Mouse (Mus musculus): ENCODE results near the gene Gal3st3. TPM values are rescaled to one million over a fixed set of nuclear protein-coding genes. Genes with fewer than 3 reads are reported as not detected.

Gal3st3 gene
- polyA plus RNA-seq (2012; ENCODE audit: insufficient read depth, insufficient read length, missing spikeins) = not detected in 2 replicates

DNA sequence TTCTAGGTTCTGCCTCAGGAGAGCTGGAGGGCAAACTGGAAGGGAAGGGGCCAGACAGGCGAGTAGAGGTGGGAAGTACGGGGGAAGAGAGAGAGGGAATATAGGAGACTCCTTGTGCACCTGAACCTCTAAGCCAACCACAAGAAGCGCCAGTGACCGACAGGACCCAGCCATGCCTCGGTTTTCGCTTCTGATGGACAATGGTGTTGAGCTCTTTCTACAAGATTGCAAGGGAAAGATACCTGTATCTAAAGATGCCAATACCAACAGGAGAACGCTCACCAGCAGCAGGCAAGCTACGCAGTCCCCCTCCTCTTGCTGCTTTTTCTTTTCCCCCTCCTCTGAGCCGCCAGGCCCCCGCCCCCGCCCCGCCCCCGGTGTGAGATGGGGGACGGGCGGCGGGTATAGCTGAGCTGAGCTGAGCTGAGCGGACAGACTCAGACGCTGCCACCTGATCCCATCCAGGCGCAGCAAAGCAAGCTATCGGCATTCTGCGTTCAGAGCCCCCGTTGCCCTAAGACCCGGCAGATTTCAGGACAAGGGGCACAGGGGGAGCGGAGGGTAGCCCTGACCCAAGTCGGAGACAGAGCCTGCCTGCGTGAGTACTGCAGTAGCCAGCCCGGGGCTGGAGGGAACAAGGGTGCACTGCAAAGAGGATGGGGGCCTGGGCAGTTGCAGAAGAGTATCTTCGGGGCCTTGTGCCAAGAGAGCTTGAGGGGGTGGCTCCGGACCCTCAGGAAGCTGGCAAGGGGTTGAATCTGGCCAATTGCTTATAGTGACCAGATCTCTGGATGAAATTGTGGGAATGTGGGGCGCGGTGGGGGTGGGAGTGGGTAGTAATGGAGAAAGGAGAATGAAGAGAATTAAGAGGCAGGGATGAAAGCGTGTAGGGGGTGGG is at the start of gene Gal3st3:
Gene Gal3st3, plus strand, starts transcription at position 429 of the 898 bp plus-strand sequence.
- no peak within 1 kb of the TSS for H3K27ac ChIP-seq (replicated peaks; ENCODE audit: low read depth, low read length)
- H3K4me3 ChIP-seq (ENCODE audit: insufficient read depth, low read depth, low read length) = no peak within 1 kb of the TSS
- peaks cover 6% of the 10 kb centered on the region; the same call in 1 of the 2 replicates for H3K4me1 ChIP-seq (ENCODE audit: control insufficient read depth, insufficient read depth, insufficient read length, low read length)

DNA sequence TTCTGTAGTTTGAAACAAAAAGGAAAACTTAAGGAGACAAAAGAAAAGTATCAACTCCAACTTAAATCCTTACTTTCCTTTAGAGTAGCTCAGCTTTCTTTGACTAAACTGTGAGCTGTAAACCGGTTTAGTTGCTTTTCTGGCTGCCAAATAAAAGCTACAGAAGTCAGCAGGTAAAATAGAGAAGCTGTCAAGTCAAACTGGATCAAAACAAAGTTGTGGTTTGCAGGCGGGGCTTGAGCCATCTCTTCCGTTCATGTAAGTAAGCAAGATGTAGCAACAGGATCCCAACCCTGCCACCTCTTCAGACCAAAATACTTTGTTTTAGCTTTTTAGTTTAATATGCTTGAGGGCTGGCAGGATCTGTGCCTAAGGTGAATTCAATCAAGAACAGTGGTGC is 41.0 kb upstream of the Gal3st3 start:
- no peak overlapping the region for H3K27ac ChIP-seq (replicated peaks; ENCODE audit: low read depth, low read length)
- peaks cover 3% of the 10 kb centered on the region; the same call in 1 of the 2 replicates for H3K4me1 ChIP-seq (ENCODE audit: control insufficient read depth, insufficient read depth, insufficient read length, low read length)
- H3K4me3 ChIP-seq (ENCODE audit: insufficient read depth, low read depth, low read length) = no peak overlapping the region

DNA sequence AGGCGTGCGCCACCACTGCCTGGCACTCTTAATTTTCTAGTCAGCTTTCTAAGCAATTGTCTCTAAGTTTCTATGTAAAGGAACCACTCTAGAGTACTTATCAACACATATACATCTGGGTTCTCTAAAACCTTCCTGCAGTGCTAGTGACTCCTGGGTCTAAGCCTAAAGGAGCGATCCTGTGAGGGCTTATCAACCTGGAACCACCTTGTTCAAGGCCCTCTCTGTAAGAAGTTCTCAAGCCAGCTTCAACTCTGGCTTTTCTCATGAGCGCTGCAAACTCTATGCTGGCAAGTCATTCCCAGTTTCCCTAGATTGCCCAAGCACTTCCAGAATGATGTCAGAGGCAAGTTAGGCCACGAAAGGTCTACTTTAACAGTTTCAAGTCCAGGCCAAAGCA is 31.1 kb upstream of the Gal3st3 start:
- no peak overlapping the region for H3K27ac ChIP-seq (replicated peaks; ENCODE audit: low read depth, low read length)
- peaks cover 10% of the 10 kb centered on the region; the same call in 1 of the 2 replicates for H3K4me1 ChIP-seq (ENCODE audit: control insufficient read depth, insufficient read depth, insufficient read length, low read length)
- H3K4me3 ChIP-seq (ENCODE audit: insufficient read depth, low read depth, low read length) = no peak overlapping the region

DNA sequence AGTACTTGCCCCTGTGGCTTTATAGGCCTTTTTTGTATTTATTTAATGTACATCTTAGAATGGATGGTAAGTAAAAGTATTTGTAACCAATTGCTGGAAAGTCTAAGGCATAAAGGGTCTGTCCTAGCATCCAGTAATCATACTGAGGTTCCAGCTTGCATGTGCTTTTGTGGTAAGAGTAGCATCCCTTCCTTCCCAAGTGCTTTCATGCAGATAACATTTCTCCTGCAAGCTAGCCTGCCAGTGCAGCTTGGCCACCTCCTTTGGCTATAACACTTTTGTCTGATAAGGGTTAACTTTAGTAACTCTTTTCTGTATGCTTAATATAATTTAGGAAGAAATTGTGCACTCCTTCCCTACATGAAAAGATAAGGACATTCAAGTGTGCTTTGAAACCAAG is 30.1 kb upstream of the Gal3st3 start:
- Histone ChIP-seq H3K27ac (replicated peaks; ENCODE audit: low read depth, low read length) (no peak overlapping the region), H3K4me3 (ENCODE audit: insufficient read depth, low read depth, low read length) (no peak overlapping the region), H3K4me1 (ENCODE audit: control insufficient read depth, insufficient read depth, insufficient read length, low read length) (peaks cover 11% of the 10 kb centered on the region; the same call in 1 of the 2 replicates)

DNA sequence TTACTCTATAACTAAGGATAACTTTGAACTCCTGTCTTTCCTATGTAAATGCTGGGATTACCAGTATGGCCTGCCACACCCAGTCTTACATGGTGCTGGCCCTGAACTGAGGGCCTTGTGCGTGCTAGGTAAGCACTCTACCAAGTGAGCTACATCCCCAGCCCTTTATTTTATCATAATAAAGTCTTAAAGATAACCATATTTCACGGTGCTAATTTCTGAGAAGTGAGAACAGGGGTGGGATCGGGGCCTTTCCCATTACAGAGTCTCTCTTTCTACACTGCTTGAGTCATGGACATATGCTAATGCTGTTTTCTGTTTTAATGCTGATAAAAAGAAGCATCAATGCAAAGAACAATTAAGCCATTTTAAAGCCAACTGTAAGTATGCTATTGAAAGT is 29.3 kb upstream of the Gal3st3 start:
- peaks cover 15% of the 10 kb centered on the region; the same call in 1 of the 2 replicates for H3K4me1 ChIP-seq (ENCODE audit: control insufficient read depth, insufficient read depth, insufficient read length, low read length)
- no peak overlapping the region for H3K27ac ChIP-seq (replicated peaks; ENCODE audit: low read depth, low read length)
- no peak overlapping the region for H3K4me3 ChIP-seq (ENCODE audit: insufficient read depth, low read depth, low read length)

DNA sequence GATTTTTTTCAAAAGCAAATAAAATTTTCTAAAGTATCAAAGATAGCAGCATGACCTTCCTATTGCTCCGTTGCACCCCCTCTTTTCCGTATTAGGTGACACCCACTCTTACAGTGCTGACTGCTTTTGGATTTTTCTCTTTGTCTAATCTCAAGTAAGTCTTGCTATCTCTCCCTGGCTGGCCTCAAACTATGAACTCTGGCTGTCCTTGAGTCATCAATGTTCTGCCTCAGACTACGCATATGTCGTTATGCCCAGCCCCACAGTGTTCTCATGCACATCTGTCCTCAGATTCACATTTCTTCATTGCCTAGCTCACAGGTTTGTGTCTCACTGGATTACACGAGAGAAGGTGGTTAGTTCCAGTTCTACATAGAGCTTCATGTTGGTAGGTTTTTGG is 28.7 kb upstream of the Gal3st3 start:
- Histone ChIP-seq H3K27ac (replicated peaks; ENCODE audit: low read depth, low read length) (0 out of 2 replicates have a peak overlapping the region, but pooled peaks have one; percentile 8), H3K4me1 (ENCODE audit: control insufficient read depth, insufficient read depth, insufficient read length, low read length) (peaks cover 18% of the 10 kb centered on the region; the same call in 1 of the 2 replicates), H3K4me3 (ENCODE audit: insufficient read depth, low read depth, low read length) (no peak overlapping the region)

DNA sequence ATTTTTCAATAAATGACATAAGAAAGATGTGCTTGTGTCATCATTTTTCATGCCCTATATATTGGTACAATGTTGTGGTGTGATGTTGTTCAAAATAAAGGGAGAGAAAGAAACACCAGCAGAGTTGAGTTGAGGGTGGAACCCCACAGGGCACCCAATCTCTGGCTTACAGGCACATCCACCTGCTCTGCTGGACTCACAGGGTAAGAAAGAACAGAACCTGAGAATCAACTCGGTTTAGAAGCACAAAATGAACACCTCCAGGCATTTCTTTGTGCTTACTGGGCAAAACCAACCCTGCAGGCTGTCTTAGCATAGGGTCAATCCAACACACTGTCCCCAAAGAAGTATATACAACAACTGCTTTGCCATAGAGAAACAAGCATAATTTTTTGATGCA is 26.7 kb upstream of the Gal3st3 start:
- Histone ChIP-seq H3K27ac (replicated peaks; ENCODE audit: low read depth, low read length) (no peak overlapping the region), H3K4me3 (ENCODE audit: insufficient read depth, low read depth, low read length) (no peak overlapping the region; the same call in 1 of the 2 replicates), H3K4me1 (ENCODE audit: control insufficient read depth, insufficient read depth, insufficient read length, low read length) (peaks cover 23% of the 10 kb centered on the region)

DNA sequence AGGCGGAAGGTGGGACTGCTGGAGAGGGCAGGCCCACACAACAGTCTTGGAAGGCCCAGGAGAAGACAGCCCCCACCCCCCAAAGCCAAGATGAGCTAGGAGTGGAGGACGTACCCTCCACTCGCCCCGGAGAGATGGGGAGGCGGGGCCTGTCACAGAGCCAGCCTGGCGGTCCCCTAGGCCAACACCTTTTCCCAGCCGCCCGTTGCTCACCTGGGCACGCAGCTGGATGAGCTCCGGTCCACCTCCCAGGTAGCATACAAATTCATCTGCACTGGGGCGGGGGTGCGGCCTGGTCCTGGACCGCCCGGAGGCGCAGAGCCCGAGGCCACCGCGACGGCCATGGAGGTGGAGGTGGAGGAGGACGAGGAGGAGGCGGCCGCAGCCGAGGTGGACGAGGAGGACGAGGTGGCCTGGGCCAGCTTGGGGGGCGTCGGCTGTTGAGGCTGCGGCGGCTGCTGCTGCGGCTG is 25.8 kb upstream of the Gal3st3 start:
- Histone ChIP-seq H3K4me1 (ENCODE audit: control insufficient read depth, insufficient read depth, insufficient read length, low read length) (peaks cover 22% of the 10 kb centered on the region), H3K27ac (replicated peaks; ENCODE audit: low read depth, low read length) (peak overlapping the region; percentile 29; the same call in 1 of the 2 replicates), H3K4me3 (ENCODE audit: insufficient read depth, low read depth, low read length) (peak overlapping the region; percentile 75)

DNA sequence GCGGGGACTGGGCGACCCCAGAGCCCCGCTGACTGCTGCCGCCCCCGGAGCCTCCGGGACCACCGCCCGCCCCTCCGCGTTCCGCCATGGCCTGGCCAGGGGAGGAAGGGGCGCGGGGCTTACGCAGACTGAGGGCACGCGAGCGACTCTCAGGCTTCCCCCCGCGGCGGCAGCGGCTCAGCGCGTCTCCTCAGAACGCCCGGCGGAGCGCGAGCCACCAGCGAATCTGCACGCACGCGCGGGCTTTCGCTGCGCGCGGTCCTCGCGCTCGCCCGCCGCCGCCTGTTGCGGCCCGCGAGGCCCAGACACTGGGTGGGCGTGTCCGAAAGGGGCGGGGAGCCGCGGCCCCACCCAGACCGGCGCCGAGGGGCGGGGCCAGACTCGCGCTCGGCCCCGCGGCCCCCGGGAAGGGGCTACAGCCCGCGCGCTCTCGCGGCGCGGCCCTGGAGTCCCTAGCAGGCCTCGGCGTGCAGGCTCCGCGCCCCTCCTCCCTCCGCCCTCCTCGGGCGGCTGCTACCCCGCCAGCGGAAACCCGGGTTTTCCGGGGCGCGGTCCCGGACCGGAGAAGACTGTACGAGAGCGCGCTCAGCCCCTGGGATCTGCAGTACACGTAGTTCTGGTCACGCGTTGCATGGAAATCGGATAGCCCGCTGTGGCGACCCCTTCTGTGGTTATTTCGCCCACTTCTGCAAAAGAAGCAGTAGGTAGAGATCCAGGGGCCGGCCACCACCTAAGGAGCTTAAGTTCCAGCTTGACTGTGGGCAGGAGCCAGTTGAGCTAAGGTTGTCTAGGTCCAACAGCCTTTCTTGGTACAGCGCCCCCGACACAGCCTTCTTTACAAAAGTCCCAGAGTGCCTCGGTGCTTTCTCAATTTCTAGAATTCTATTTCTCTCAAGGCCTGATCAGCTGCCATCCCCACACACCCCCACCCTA is 25.1 kb upstream of the Gal3st3 start, which contains the start of gene Pacs1:
Gene Pacs1, minus strand, starts transcription at position 319 of the 933 bp plus-strand sequence.
- Histone ChIP-seq H3K4me1 (ENCODE audit: control insufficient read depth, insufficient read depth, insufficient read length, low read length) (peaks cover 21% of the 10 kb centered on the region), H3K4me3 (ENCODE audit: insufficient read depth, low read depth, low read length) (peak within 1 kb of the TSS; percentile 75), H3K27ac (replicated peaks; ENCODE audit: low read depth, low read length) (peak within 1 kb of the TSS; percentile 89)

DNA sequence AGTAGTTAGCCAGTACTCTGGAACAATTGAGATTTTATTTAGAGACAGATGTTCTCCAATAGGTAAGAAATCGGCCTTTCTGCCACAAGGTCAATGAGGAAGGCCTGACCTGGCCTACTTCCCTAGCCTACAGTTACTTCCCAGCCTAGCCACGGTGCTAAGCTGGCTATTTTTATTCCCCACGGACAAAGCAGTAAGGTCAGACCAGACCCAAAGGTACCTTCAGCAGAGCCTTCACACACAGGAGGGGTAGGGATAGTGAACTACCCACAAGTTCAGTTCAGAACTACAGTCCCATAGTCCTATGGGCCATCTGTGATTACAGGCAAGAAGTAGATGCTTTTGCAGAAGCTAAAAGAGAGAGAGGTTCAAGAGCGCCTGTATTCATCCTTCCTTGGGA is 24.2 kb upstream of the Gal3st3 start:
- peak overlapping the region; percentile 75; the same call in 1 of the 2 replicates for H3K4me3 ChIP-seq (ENCODE audit: insufficient read depth, low read depth, low read length)
- peak overlapping the region; percentile 89 for H3K27ac ChIP-seq (replicated peaks; ENCODE audit: low read depth, low read length)
- peaks cover 22% of the 10 kb centered on the region for H3K4me1 ChIP-seq (ENCODE audit: control insufficient read depth, insufficient read depth, insufficient read length, low read length)

DNA sequence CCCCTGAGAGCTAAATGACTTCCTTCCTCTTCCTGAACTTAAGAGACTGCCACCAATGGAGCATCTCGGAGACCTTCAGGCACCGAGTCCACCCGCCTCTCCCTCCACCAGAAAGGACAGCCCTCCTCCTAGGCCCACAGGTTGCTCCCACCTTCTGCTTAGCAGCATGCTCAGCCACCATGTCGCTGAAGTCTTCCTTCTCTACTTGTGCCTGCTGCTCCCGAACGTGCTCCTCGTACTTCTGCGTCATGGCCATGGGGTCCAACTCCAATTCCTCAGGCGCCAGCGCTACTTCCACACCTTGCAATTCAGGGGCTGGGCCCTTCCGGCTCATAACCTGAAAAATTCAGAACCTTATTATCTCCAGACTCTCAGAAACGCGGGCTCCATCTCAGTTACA is 23.5 kb upstream of the Gal3st3 start:
- no peak overlapping the region for H3K4me3 ChIP-seq (ENCODE audit: insufficient read depth, low read depth, low read length)
- H3K4me1 ChIP-seq (ENCODE audit: control insufficient read depth, insufficient read depth, insufficient read length, low read length) = peaks cover 20% of the 10 kb centered on the region
- H3K27ac ChIP-seq (replicated peaks; ENCODE audit: low read depth, low read length) = peak overlapping the region; percentile 89

DNA sequence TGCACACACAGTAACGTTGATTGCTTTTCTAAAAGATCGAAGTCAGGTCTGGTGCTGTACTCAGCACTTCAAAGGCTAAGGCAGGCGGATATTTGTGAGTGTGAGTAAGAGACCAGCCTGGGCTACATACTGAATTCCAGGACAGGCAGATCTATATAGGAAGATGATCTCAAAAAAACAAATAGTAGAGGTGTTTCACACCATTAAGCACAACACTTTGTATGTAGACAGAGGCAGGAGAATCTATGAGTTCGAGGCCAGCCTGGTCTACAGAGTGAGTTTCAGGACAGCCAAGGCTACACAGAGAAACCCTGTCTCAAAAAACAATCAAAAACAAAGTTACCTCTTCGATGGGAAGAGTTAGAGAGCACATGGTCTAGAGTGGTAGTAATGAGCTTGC is 22.4 kb upstream of the Gal3st3 start:
- Histone ChIP-seq H3K4me1 (ENCODE audit: control insufficient read depth, insufficient read depth, insufficient read length, low read length) (peaks cover 17% of the 10 kb centered on the region), H3K27ac (replicated peaks; ENCODE audit: low read depth, low read length) (no peak overlapping the region), H3K4me3 (ENCODE audit: insufficient read depth, low read depth, low read length) (no peak overlapping the region)

DNA sequence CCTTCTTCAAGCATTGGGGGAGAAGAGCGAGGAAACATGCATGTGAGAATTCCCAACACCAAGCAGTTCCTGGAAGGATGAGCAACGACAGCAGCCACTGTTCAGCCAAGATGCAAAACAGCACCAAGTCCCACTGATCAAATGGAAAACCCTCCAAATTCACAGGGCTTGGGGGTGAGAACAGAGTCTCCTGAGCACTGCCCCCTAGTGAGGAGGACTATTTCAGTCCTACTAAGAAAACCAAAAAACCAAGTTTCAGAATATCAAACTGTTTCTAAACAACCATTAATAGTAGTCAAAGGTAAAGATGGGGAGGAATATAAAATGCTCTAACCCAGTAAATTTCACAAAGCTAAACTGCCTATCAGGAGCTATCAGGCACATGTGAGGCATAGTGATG is 21.6 kb upstream of the Gal3st3 start:
- Histone ChIP-seq H3K4me1 (ENCODE audit: control insufficient read depth, insufficient read depth, insufficient read length, low read length) (peaks cover 17% of the 10 kb centered on the region), H3K4me3 (ENCODE audit: insufficient read depth, low read depth, low read length) (no peak overlapping the region), H3K27ac (replicated peaks; ENCODE audit: low read depth, low read length) (no peak overlapping the region)

DNA sequence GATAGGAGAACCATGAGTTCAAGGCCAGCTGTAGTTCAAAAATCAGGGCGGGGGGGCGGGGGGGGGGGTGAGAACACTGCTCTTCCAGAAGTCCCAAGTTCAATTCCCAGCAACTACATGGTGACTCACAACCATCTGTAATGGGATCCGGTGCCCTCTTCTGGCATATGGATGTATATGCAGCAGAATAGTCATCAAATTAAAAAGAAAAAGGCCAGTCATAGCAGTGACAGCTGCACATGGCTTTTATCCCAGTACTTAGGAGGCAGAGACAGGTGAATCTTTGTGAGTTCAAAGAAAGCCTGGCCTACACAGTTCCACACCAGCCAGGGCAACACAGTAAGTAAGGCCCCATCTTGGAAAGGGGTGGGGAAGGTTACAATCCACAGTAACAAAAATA is 21.0 kb upstream of the Gal3st3 start:
- H3K27ac ChIP-seq (replicated peaks; ENCODE audit: low read depth, low read length) = no peak overlapping the region
- peaks cover 15% of the 10 kb centered on the region for H3K4me1 ChIP-seq (ENCODE audit: control insufficient read depth, insufficient read depth, insufficient read length, low read length)
- no peak overlapping the region for H3K4me3 ChIP-seq (ENCODE audit: insufficient read depth, low read depth, low read length)

DNA sequence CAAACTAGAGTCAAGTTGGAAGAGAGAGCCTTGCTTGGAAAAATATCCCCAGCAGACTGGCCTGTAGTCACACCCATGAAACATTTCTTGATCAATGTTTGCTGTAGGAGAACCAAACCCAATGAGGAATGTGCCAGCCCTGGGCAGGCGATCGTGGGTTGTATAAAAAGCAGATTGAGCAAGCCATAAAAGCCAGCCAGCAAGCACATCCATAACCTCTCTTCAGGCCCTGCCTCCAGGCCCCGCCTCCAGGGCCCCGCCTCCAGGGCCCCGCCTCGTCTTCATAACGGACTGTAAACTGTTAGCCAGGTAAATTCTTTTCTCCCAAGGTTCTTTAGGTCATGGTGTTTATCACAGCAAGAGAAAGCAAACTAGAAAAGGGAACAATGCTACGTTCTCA is 19.8 kb upstream of the Gal3st3 start:
- Histone ChIP-seq H3K4me3 (ENCODE audit: insufficient read depth, low read depth, low read length) (no peak overlapping the region), H3K27ac (replicated peaks; ENCODE audit: low read depth, low read length) (no peak overlapping the region), H3K4me1 (ENCODE audit: control insufficient read depth, insufficient read depth, insufficient read length, low read length) (peaks cover 14% of the 10 kb centered on the region)

All from brown adipose tissue, adult 24 weeks (tissue).